Mouse (Mus musculus) erythroblast, embryonic 14.5 days (primary cell): Measurements from ENCODE around the gene Set. TPM values are rescaled to one million over a fixed set of nuclear protein-coding genes. Genes with fewer than 3 reads are reported as not detected.
A peak's percentile ranks its signal among the peaks of the same experiment; 100 is the strongest.

Experiments used
- H3K27me3 ChIP-seq: 2 replicates; pipeline ENCODE4 v1.6.1; 2012; ENCODE audit warnings: inconsistent platforms; ENCODE audit not compliant: control insufficient read depth
- H3K36me3 ChIP-seq: 2 replicates; pipeline ENCODE4 v1.6.1; 2012; ENCODE audit warnings: mild to moderate bottlenecking, inconsistent platforms; ENCODE audit not compliant: control insufficient read depth
- H3K4me1 ChIP-seq: 2 replicates; pipeline ENCODE4 v1.6.1; 2012; ENCODE audit warnings: inconsistent platforms; ENCODE audit not compliant: control insufficient read depth
- H3K4me3 ChIP-seq: replicated peaks from 2 replicates; pipeline ENCODE3; 2012; ENCODE audit warnings: moderate library complexity, mild to moderate bottlenecking, inconsistent platforms
- H3K9me3 ChIP-seq: 2 replicates; pipeline ENCODE4 v1.6.1; 2012; ENCODE audit warnings: low read length, inconsistent platforms, mixed read lengths; ENCODE audit not compliant: control insufficient read depth
- GATA1 ChIP-seq: IDR thresholded peaks from 2 replicates; pipeline ENCODE4 v1.6.1; 2012; ENCODE audit warnings: low read length, inconsistent platforms, mixed read lengths
- TAL1 ChIP-seq: IDR thresholded peaks from 3 replicates; pipeline ENCODE4 v1.6.1; 2012; ENCODE audit warnings: low read length, inconsistent platforms, mixed read lengths
- polyA plus RNA-seq: library from polyadenylated mRNA; stranded (reverse); fragments of >175 nt; gene quantifications from 2 replicates; pipeline ENCODE4 v1.2.3, GENCODE M21; 2012

The Set gene
- polyA plus RNA-seq, 1 experiment = 14.7 TPM

DNA sequence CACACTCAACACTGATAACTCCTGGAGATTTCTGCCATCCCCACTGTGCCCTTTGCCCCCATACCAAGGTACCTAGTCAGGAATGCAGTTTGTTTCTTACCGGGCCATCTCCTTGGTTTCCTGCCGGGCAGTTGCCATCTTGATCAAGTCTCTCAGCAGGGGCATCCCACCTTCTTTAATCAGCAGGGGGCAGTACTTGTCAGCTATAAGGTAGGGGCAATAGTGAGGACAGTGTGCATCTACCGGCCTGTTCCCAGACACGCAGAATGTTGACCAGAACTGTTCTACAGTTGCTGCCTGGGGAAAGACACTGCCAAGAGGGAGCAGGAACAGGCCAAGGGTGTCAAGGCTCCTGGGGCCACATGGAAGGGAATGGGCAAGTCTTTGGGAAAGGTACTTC lies 43.0 kb downstream of the Set start:
- H3K4me3 ChIP-seq = no peak overlapping the region
- H3K4me1 ChIP-seq = peaks cover 28% of the 10 kb centered on the region
- H3K36me3 ChIP-seq = peaks cover 55% of the 10 kb centered on the region
- H3K27me3 ChIP-seq = no peaks in the 10 kb centered on the region
- no peaks in the 10 kb centered on the region for H3K9me3 ChIP-seq
- TF ChIP-seq GATA1 = no peak
- no peak for TF ChIP-seq TAL1

DNA sequence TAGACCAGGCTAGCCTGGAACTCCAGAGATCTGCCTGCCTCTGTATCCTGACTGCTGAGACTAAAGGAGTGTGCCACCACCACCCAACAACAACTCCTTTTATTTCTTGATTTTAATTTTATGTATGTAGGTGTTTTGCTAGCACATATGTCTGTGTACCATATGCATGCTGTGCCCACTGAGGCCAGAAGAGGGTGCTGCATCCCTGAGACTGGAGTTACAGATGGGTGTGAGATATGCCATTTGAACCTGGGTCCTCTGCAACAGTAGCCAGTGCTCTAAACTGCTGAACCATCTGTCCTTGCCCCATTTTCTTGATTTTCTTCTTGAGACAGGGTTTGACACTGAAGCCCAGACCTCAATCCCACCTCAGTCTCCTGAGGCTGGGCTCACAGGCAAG lies 49.2 kb downstream of the Set start:
- Histone ChIP-seq H3K9me3 (no peaks in the 10 kb centered on the region), H3K36me3 (peaks cover 71% of the 10 kb centered on the region), H3K27me3 (no peaks in the 10 kb centered on the region), H3K4me1 (peaks cover 19% of the 10 kb centered on the region), H3K4me3 (no peak overlapping the region)
- TF ChIP-seq GATA1 = no peak
- no peak for TF ChIP-seq TAL1

DNA sequence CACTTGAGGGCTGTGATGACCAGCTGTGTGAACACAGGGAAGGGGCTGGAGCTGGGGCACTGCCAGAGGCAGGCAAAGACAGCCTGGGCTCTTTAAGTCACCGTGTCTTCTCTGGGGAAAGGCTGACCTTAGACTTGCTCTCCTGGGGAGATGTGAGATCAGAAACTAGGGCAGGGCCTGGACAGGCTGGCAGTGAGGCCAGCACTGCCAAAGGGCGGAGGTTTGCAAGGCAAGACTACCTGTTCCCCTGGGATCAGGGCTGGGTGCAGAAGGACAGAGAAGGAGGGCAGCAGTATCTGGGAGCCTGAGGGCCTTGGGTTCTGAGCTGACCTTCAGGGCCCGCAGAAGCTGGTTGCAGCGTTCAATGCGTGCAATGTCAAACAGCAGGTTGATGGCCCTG lies 50.5 kb downstream of the Set start:
- Histone ChIP-seq H3K36me3 (peaks cover 68% of the 10 kb centered on the region), H3K4me3 (no peak overlapping the region), H3K9me3 (no peaks in the 10 kb centered on the region), H3K4me1 (peaks cover 31% of the 10 kb centered on the region), H3K27me3 (no peaks in the 10 kb centered on the region)
- TF ChIP-seq GATA1 = no peak
- no peak for TF ChIP-seq TAL1

DNA sequence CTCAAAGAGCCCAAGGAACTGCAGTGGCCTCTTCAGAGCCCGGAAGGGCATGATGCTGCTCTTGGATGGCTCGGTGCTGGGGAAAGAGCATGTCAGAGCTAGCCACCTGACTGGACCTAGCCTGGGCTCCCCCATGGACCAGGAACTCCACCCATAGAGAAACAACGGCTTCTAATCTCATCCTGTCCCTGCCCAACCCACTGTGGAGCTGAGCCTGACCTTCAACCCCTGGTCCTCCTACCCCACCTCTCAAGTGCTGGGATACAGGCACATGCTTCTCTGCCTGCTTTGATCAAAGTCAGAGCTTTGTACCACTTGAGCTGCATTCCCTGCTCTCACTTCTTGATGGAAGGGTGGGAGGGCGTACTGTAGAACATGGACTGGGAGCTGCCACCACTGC lies 51.1 kb downstream of the Set start:
- no peak for TF ChIP-seq TAL1
- no peak for TF ChIP-seq GATA1
- peaks cover 69% of the 10 kb centered on the region for H3K36me3 ChIP-seq
- no peaks in the 10 kb centered on the region for H3K9me3 ChIP-seq
- peaks cover 37% of the 10 kb centered on the region for H3K4me1 ChIP-seq
- no peaks in the 10 kb centered on the region for H3K27me3 ChIP-seq
- no peak overlapping the region for H3K4me3 ChIP-seq

DNA sequence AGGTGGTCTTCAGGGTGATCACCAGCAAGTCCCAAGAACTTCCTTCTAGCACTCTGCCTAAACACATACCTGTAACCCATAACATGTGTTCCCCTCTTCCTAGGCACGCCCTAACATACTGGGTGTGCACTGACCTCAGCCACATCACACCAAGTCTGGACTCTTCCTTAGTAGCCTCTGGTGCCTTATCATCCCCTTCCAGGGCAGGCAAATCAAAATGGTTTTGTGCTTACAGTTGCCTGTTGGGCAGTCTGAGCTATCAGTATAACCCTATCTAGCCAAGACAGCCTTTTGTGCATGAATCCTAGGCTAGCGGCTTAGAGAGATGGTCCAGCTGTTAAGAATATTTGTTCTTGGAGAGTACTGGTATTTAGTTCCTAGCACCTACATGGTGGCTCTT lies 54.3 kb downstream of the Set start:
- peaks cover 38% of the 10 kb centered on the region for H3K4me1 ChIP-seq
- no peak for TF ChIP-seq GATA1
- peak; percentile 22; the same call in 1 of the 3 replicates for TF ChIP-seq TAL1
- H3K9me3 ChIP-seq = no peaks in the 10 kb centered on the region
- H3K27me3 ChIP-seq = no peaks in the 10 kb centered on the region
- no peak overlapping the region for H3K4me3 ChIP-seq
- H3K36me3 ChIP-seq = peaks cover 58% of the 10 kb centered on the region

DNA sequence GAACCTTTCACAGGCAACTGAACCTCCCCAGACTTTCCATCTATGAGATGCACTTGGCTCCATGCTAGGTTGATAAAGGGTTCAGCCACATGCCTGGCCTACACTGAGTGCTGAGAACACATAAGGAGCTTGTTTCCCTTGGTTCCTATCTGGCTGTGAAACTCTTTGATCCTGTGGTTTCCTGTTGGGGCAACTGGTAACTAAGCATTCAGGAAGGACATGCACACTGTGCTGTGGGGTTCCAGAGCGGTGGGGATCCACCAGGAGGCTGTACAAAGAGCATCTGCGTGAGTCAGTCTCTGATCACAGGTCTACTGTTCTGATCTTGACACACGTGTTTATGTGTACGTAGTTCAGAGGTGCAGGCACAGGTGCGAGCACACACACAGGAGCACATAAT lies 55.4 kb downstream of the Set start:
- Histone ChIP-seq H3K4me1 (peaks cover 39% of the 10 kb centered on the region), H3K4me3 (no peak overlapping the region), H3K36me3 (peaks cover 50% of the 10 kb centered on the region), H3K27me3 (no peaks in the 10 kb centered on the region), H3K9me3 (no peaks in the 10 kb centered on the region)
- no peak for TF ChIP-seq TAL1

DNA sequence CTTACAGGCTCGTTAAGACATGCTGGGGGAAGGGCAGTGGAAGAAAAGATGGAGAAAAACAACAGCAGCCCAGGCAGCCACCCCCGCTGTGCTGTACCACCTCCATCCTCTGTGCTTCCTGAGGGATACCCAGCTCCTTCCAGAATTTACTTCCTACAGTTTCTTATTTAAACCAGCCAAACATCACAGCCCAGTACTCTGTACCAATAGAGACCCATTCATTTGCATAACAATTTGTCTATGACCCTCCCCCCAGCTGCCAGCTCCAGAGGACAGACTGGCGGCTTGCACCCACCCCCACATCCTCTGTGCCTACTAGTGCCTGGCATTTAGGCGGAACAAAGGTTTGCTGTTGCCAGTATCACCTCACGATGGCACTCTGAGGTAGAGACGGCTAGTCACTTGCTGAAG lies 62.5 kb downstream of the Set start:
- Histone ChIP-seq H3K27me3 (no peaks in the 10 kb centered on the region), H3K4me1 (peaks cover 22% of the 10 kb centered on the region), H3K4me3 (no peak overlapping the region), H3K9me3 (no peaks in the 10 kb centered on the region), H3K36me3 (peaks cover 18% of the 10 kb centered on the region)
- TF ChIP-seq GATA1 (no peak), TAL1 (no peak)

DNA sequence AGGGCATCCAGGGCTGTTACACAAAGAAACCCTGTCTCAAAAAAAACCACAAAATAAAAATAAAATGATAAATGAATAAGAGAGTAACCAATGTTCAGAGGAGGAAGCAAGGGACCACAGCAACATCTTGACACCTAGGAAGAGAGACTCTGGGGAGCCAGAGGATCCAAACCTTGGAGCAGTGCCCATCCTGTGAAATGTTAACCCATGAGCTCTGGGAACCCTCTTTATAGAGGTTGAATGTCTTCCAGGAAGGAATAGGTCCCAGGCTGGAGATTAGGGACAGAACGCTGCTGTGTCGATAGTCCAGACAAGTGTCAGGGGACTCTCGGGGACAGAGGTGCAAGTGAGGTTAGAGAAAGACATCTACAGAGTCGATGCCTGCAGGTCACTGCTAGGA lies 63.1 kb downstream of the Set start:
- Histone ChIP-seq H3K36me3 (peaks cover 16% of the 10 kb centered on the region), H3K4me3 (no peak overlapping the region), H3K27me3 (no peaks in the 10 kb centered on the region), H3K9me3 (no peaks in the 10 kb centered on the region), H3K4me1 (peaks cover 28% of the 10 kb centered on the region)
- TF ChIP-seq TAL1 (no peak), GATA1 (no peak)

Other genes with a start within 250 kb of the Set start
- 5.1 and 6.7 TPM in 2 replicates for gene Urm1, start 237.3 kb upstream of the Set start, polyA plus RNA-seq
- gene Cercam, start 188.2 kb upstream of the Set start, polyA plus RNA-seq = 17.8 and 25.1 TPM in 2 replicates
- gene Odf2, start 168.2 kb upstream of the Set start, polyA plus RNA-seq = 5.7 and 6.0 TPM in 2 replicates
- gene Gle1, start 122.0 kb upstream of the Set start, polyA plus RNA-seq = 6.5 and 7.0 TPM in 2 replicates
- gene Sptan1, start 91.8 kb upstream of the Set start, polyA plus RNA-seq = 0.01 and 0.04 TPM in 2 replicates
- gene Wdr34, start 8.5 kb upstream of the Set start, polyA plus RNA-seq = 0.69 and 1.6 TPM in 2 replicates
- 0.09 and 0.13 TPM in 2 replicates for gene Pkn3, start 20.3 kb downstream of the Set start, polyA plus RNA-seq
- gene Zdhhc12, start 36.3 kb downstream of the Set start, polyA plus RNA-seq = 1.6 and 2.8 TPM in 2 replicates
- 1.7 and 2.4 TPM in 2 replicates for gene Zer1, start 67.2 kb downstream of the Set start, polyA plus RNA-seq
- 0.72 and 0.83 TPM in 2 replicates for gene Tbc1d13, start 76.4 kb downstream of the Set start, polyA plus RNA-seq
- gene Endog, start 114.1 kb downstream of the Set start, polyA plus RNA-seq = 0.45 and 0.55 TPM in 2 replicates
- gene Spout1, start 121.1 kb downstream of the Set start, polyA plus RNA-seq = 2.5 and 2.9 TPM in 2 replicates
- 0.34 and 0.45 TPM in 2 replicates for gene Kyat1, start 148.5 kb downstream of the Set start, polyA plus RNA-seq
- gene Lrrc8a, start 180.3 kb downstream of the Set start, polyA plus RNA-seq = 0.56 TPM in 2 replicates
- not detected in 2 replicates for gene Gm28035, start 183.2 kb downstream of the Set start, polyA plus RNA-seq
- 0.06 and 0.33 TPM in 2 replicates for gene Phyhd1, start 208.8 kb downstream of the Set start, polyA plus RNA-seq
- gene Gm28038, start 223.7 kb downstream of the Set start, polyA plus RNA-seq = not detected in 2 replicates
- 0.12 and 0.17 TPM in 2 replicates for gene Dolk, start 229.0 kb downstream of the Set start, polyA plus RNA-seq
- gene Nup188, start 229.0 kb downstream of the Set start, polyA plus RNA-seq = 10.7 and 13.0 TPM in 2 replicates